ENCODE assay signal across 10 mouse cellular contexts in genomic region chr13:45806600-45807525, GRCm38 (mm10).
DNase-seq lines count a peak whose midpoint lies in the region; ATAC-seq and TF ChIP-seq lines count a peak whose summit lies in the region.
"Had no signal": no experiment of that assay in that cellular context is flagged by ENCODE, and none has a peak within 500 bp of the region (broad histone marks: within the 10 kb centered on the region; RNA-seq: fewer than 3 reads in every experiment).

No protein-coding gene starts in this region.

- no peaks in the 10 kb centered on the region for H3K9me3 ChIP-seq in heart, postnatal 0 days (replicated peaks; ENCODE audit: control insufficient read depth, low read length)
- H3K9me3 ChIP-seq in embryonic facial prominence, embryonic 15.5 days (replicated peaks) = no peaks in the 10 kb centered on the region
- H3K9me3 ChIP-seq in hindbrain, embryonic 16.5 days (ENCODE audit: control insufficient read depth, low read length) = no peaks in the 10 kb centered on the region
- H3K9me3 ChIP-seq: heart, embryonic 13.5 days had no signal

- H3K4me2 ChIP-seq in heart, postnatal 0 days (ENCODE audit: low read depth, low read length) = 0 out of 2 replicates have a peak overlapping the region, but pooled peaks have one; percentile 4
- H3K4me2 ChIP-seq in embryonic facial prominence, embryonic 15.5 days (replicated peaks) = no peak overlapping the region; the same call in 1 of the 2 replicates
- peak overlapping the region; percentile 47 for H3K4me2 ChIP-seq in hindbrain, embryonic 16.5 days (ENCODE audit: low read length)

- H3K9ac ChIP-seq in heart, postnatal 0 days (replicated peaks; ENCODE audit: low read depth, low read length) = no peak overlapping the region
- no peak overlapping the region for H3K9ac ChIP-seq in embryonic facial prominence, embryonic 15.5 days
- no peak overlapping the region; the same call in 1 of the 2 replicates for H3K9ac ChIP-seq in hindbrain, embryonic 16.5 days (ENCODE audit: low read depth, low read length)
- H3K9ac ChIP-seq: heart, embryonic 13.5 days; liver, embryonic 14.5 days had no signal

- no peak for TF ChIP-seq POLR2A in olfactory bulb, adult 2 months (IDR thresholded peaks at IDR 0.05; ENCODE audit: insufficient read depth, low read depth, low read length)

- ATAC-seq in heart, postnatal 0 days (ENCODE audit: insufficient read depth, low read depth) = no peak
- no peak for ATAC-seq in embryonic facial prominence, embryonic 15.5 days (ENCODE audit: insufficient number of reproducible peaks, low FRiP score, low TSS enrichment, low read depth)
- ATAC-seq in hindbrain, embryonic 16.5 days = no peak

- no peak overlapping the region for H3K27ac ChIP-seq in heart, postnatal 0 days (ENCODE audit: low read depth)
- H3K27ac ChIP-seq in embryonic facial prominence, embryonic 15.5 days (replicated peaks) = no peak overlapping the region
- H3K27ac ChIP-seq in hindbrain, embryonic 16.5 days (ENCODE audit: low read depth, low read length) = no peak overlapping the region
- peak overlapping the region; percentile 43; the same call in 1 of the 2 replicates for H3K27ac ChIP-seq in olfactory bulb, adult 2 months (ENCODE audit: insufficient read depth, low read depth, low read length)
- H3K27ac ChIP-seq: heart, embryonic 13.5 days; liver, embryonic 14.5 days had no signal

- no peak for TF ChIP-seq EP300 in heart, postnatal 0 days (IDR thresholded peaks at IDR 0.05; ENCODE audit: low read depth)

- no peak overlapping the region for H3K4me3 ChIP-seq in heart, postnatal 0 days (ENCODE audit: low read depth, low read length)
- H3K4me3 ChIP-seq in embryonic facial prominence, embryonic 15.5 days (replicated peaks) = peak overlapping the region; percentile 17; the same call in 1 of the 2 replicates
- no peak overlapping the region for H3K4me3 ChIP-seq in hindbrain, embryonic 16.5 days (ENCODE audit: low read length)
- no peak overlapping the region for H3K4me3 ChIP-seq in olfactory bulb, adult 2 months (ENCODE audit: insufficient read depth, low read depth, low read length)

- no peak for TF ChIP-seq CTCF in heart, postnatal 0 days (IDR thresholded peaks at IDR 0.05; ENCODE audit: low read depth)
- no peak for TF ChIP-seq CTCF in olfactory bulb, adult 2 months (IDR thresholded peaks at IDR 0.05; ENCODE audit: insufficient read depth, low read depth, low read length)

- 78% methylated on average over 18 of the region's 18 CpGs for whole genome bisulfite sequencing in heart, postnatal 0 days
- 46% methylated on average over 18 of the region's 18 CpGs for WGBS in embryonic facial prominence, embryonic 15.5 days
- 46% methylated on average over 18 of the region's 18 CpGs for WGBS in hindbrain, embryonic 16.5 days
- WGBS in olfactory bulb, adult 2 months = 52% methylated on average over 18 of the region's 18 CpGs

- no peak for DNase-seq in heart, postnatal 0 days (ENCODE audit: low spot score)
- DNase-seq in heart, postnatal 4 days = no peak
- no peak for DNase-seq in adrenal gland, postnatal 25 days
- no peak for DNase-seq in cerebellum, postnatal 10 days
- DNase-seq in lung, adult 18-20 months = no peak

- H3K4me1 ChIP-seq in heart, postnatal 0 days (ENCODE audit: control insufficient read depth, insufficient read depth) = peaks cover 12% of the 10 kb centered on the region
- H3K4me1 ChIP-seq in embryonic facial prominence, embryonic 15.5 days = peaks cover 14% of the 10 kb centered on the region; the same call in 1 of the 2 replicates
- H3K4me1 ChIP-seq in hindbrain, embryonic 16.5 days (ENCODE audit: control insufficient read depth, insufficient read depth, low read depth, low read length) = peaks cover 8% of the 10 kb centered on the region
- peaks cover 23% of the 10 kb centered on the region for H3K4me1 ChIP-seq in olfactory bulb, adult 2 months (ENCODE audit: control insufficient read depth, insufficient read depth, low read length)

- H3K27me3 ChIP-seq in heart, postnatal 0 days (ENCODE audit: control insufficient read depth, insufficient read depth, low read length) = no peaks in the 10 kb centered on the region
- H3K27me3 ChIP-seq in embryonic facial prominence, embryonic 15.5 days = no peaks in the 10 kb centered on the region
- H3K27me3 ChIP-seq in hindbrain, embryonic 16.5 days (replicated peaks; ENCODE audit: control insufficient read depth, insufficient read depth, low read length) = no peaks in the 10 kb centered on the region
- H3K27me3 ChIP-seq: heart, embryonic 13.5 days had no signal

- H3K36me3 ChIP-seq in heart, postnatal 0 days (replicated peaks; ENCODE audit: control insufficient read depth, insufficient read depth, low read length) = no peaks in the 10 kb centered on the region
- H3K36me3 ChIP-seq in embryonic facial prominence, embryonic 15.5 days = no peaks in the 10 kb centered on the region
- H3K36me3 ChIP-seq in hindbrain, embryonic 16.5 days (ENCODE audit: control insufficient read depth, insufficient read depth, low read length) = no peaks in the 10 kb centered on the region
- H3K36me3 ChIP-seq: heart, embryonic 13.5 days had no signal
